Mouse (Mus musculus): Measurements from ENCODE around the gene M6pr.
"Not testable (repeated sequence)": the region's sequence is repeated elsewhere in the genome, so short reads cannot be mapped to it uniquely, and the experiment has no call there.

Gene M6pr

DNA sequence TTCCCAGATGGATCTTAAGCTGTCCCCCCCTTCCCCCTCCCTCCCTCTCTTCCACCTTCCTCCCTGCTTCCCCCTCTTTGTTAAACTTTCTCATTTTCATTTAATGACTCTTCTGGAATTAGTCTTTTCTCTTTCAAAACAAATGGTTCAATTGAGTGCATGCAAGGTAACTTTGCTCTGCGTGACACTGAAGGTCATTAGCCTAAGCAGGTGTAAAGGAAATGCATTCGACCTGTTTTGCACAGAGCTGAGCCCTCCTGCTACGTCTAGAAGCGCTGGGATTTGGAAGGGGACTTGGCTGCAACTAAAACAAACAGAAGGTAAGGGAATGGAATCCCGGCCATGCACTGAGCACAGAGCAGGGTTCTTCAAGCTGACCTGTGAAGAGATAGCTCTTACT lies 33.6 kb downstream of the M6pr start:
- no peak for DNase-seq (ENCODE audit: low spot score in 2 of 2)

- DNase-seq (ENCODE audit: low spot score in 2 of 2), result no peak
Observed at GRCm38 (mm10) chr6:122343719-122344118, 35.2 kb downstream of the M6pr start.

- DNase-seq (ENCODE audit: low spot score in 2 of 2), result peak in 1 of 2 experiments; percentile 5
Observed at GRCm38 (mm10) chr6:122344386-122345116, 36.0 kb downstream of the M6pr start.

GRCm38 (mm10) chr6:122345731-122346130 lies 37.2 kb downstream of the M6pr start:
- DNase-seq (ENCODE audit: low spot score in 2 of 2), result no peak

- DNase-seq (ENCODE audit: low spot score in 2 of 2), result no peak
Observed at GRCm38 (mm10) chr6:122346399-122346798, 37.9 kb downstream of the M6pr start.

DNA sequence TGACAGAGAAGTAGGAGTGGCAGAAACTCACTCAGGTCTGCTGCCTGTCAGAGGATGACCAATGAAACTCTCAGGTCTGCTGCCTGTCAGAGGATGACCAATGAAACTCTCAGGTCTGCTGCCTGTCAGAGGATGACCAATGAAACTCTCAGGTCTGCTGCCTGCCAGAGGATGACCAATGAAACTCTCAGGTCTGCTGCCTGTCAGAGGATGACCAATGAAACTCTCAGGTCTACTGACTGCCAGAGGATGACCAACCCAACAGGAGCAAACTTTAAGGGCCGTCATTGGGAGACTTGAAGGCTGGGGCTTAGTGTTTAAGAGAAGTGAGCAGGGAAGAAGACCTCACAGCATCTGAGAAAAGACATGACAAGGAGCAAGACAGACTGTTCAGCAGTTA lies 38.8 kb downstream of the M6pr start:
- DNase-seq (ENCODE audit: low spot score in 2 of 2), result not testable (repeated sequence)

GRCm38 (mm10) chr6:122355909-122356308 lies 47.4 kb downstream of the M6pr start:
- DNase-seq (ENCODE audit: low spot score in 2 of 2), result no peak

- no peak for DNase-seq (ENCODE audit: low spot score in 2 of 2)
Observed at GRCm38 (mm10) chr6:122357089-122357488, 48.6 kb downstream of the M6pr start.

DNA sequence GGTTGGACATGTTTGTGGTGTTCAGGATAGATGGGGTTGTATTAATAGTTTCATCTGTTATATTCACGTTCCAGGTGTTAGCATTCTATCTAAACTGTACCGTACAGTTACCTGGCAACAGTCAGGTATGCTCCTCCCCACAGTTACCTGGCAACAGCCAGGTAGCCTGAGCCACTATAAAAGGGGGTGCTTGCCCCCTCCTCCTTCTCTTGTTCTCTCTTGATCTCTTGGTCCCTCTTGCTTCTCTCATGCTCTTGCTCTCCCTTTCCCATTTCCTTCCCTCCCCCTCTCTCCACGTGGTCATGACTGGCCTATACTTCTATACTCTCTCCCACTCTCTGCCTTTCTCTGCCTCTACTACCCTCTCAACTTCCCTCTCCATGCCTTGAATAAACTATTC lies 57.2 kb downstream of the M6pr start:
- no peak for DNase-seq (ENCODE audit: low spot score in 2 of 2)

- no peak for DNase-seq (ENCODE audit: low spot score in 2 of 2)
Observed at GRCm38 (mm10) chr6:122366287-122366686, 57.8 kb downstream of the M6pr start.

GRCm38 (mm10) chr6:122366976-122367375 lies 58.5 kb downstream of the M6pr start:
- DNase-seq (ENCODE audit: low spot score in 2 of 2), result no peak
